Mouse (Mus musculus): Measurements from ENCODE around the gene Golt1a. TPM values are rescaled to one million over a fixed set of nuclear protein-coding genes. Genes with fewer than 3 reads are reported as not detected.

Gene Golt1a
- total and polyA plus RNA-seq, 3 experiments = not detected

DNA sequence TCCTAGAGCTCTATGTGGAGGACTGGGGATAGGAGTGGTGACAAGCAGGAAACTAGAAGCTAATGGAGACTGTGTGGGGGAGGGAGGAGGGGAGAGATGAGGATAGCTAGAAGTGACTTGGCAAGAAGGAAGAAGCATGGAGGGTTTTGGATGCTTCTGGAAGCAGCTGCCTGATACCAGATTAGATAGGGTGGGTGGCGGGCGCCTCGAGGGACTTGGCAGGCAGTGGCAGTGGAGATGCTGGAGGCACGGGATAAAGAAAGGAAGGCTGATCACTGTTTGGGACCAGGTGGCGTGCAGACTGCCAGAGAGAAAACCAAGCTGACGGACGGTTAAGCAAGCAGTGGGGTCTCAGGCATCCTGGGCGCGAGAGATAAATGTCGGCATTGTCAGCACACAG lies 2.3 kb downstream of the Golt1a start:
- TF ChIP-seq MAX (IDR thresholded peaks at IDR 0.05; ENCODE audit: low read length) (no peak), MAZ (IDR thresholded peaks at IDR 0.05; ENCODE audit: low read depth, low read length) (no peak), SIN3A (IDR thresholded peaks at IDR 0.05; ENCODE audit: low read length) (no peak), POLR2A (IDR thresholded peaks at IDR 0.05; ENCODE audit: low read depth, low read length) (no peak), KAT2A (IDR thresholded peaks at IDR 0.05; ENCODE audit: insufficient replicate concordance, low read length) (no peak)
- no peak overlapping the region for H3K4me2 ChIP-seq (ENCODE audit: insufficient read depth, low read depth, poor library complexity, severe bottlenecking)

DNA sequence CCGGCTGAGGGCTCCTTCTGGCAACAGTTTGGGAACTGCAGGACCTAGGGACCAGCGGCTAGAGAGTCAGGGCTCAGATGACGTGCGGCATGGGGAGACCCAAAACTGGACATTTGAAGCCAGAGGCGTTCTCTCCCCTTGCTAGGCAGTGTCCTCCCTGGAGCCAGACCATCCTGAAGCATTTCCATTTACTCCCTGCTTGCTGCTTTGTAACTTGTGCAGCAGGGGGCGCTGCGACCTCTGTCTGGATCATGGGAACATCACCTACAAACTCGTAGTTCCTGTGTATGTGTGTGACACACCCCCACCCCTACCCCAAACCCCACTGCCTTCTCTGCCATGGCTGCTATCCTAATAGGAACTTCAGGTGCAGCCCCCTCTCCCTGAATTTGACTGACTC lies 4.8 kb downstream of the Golt1a start:
- dilution Hi-C loops (cut with MboI; ENCODE audit: extremely low pct_ligation_motif_present, extremely low pct_unique_long_range_greater_than_20kb, low sequenced_read_pairs) (no loop called here), in situ Hi-C loops (cut with MboI; ENCODE audit: low pct_ligation_motif_present, low pct_unique_long_range_greater_than_20kb, low sequenced_read_pairs) (no loop called here)
- no peaks in the 10 kb centered on the region for H3K4me1 ChIP-seq (ENCODE audit: control insufficient read depth in 1 of 2, insufficient read depth in 2 of 2)
- H3K79me2 ChIP-seq (replicated peaks; ENCODE audit: control insufficient read depth, extremely low read depth, insufficient read depth, poor library complexity, severe bottlenecking) = no peaks in the 10 kb centered on the region
- TF ChIP-seq USF1 (IDR thresholded peaks at IDR 0.05; ENCODE audit: low read depth, low read length) (no peak), CTCF (conservative IDR thresholded peaks at IDR 0.05 in 1 of 2, IDR thresholded peaks at IDR 0.05 in 1 of 2; ENCODE audit: low read depth in 2 of 2, low read length in 2 of 2) (peak; percentile 39 to 83), GABPA (IDR thresholded peaks at IDR 0.05; ENCODE audit: insufficient replicate concordance, low read depth, low read length) (no peak), ZMIZ1 (IDR thresholded peaks at IDR 0.05; ENCODE audit: low read depth, low read length) (no peak), POLR2A (IDR thresholded peaks at IDR 0.05; ENCODE audit: low read depth, low read length) (no peak), ZNF384 (IDR thresholded peaks at IDR 0.05; ENCODE audit: low read depth, low read length) (no peak), SMC3 (IDR thresholded peaks at IDR 0.05; ENCODE audit: low read depth, low read length) (peak; percentile 75), NRF1 (IDR thresholded peaks at IDR 0.05; ENCODE audit: low read depth, low read length) (no peak), RAD21 (IDR thresholded peaks at IDR 0.05; ENCODE audit: low read depth, low read length) (peak; percentile 60), KAT2A (IDR thresholded peaks at IDR 0.05; ENCODE audit: insufficient replicate concordance, low read length) (no peak), TCF12 (IDR thresholded peaks at IDR 0.05; ENCODE audit: low read depth, low read length) (no peak), JUND (conservative IDR thresholded peaks at IDR 0.05; ENCODE audit: low read depth, low read length) (no peak), NELFE (IDR thresholded peaks at IDR 0.05; ENCODE audit: low read depth, low read length) (no peak), MAX (IDR thresholded peaks at IDR 0.05; ENCODE audit: low read length) (no peak), POLR2AphosphoS2 (IDR thresholded peaks at IDR 0.05; ENCODE audit: low read depth, low read length) (no peak), BHLHE40 (IDR thresholded peaks at IDR 0.05; ENCODE audit: low read depth, low read length) (no peak), USF2 (conservative IDR thresholded peaks at IDR 0.05; ENCODE audit: low read depth, low read length) (no peak), MXI1 (IDR thresholded peaks at IDR 0.05; ENCODE audit: low read depth, low read length) (no peak), MEF2A (IDR thresholded peaks at IDR 0.05; ENCODE audit: borderline replicate concordance, low read depth, low read length) (no peak), SIN3A (IDR thresholded peaks at IDR 0.05; ENCODE audit: low read length) (no peak), ZC3H11A (IDR thresholded peaks at IDR 0.05; ENCODE audit: low read depth, low read length) (no peak; the same call in 1 of the 2 replicates), JUN (IDR thresholded peaks at IDR 0.05; ENCODE audit: insufficient read depth, low read depth, low read length) (no peak), RCOR1 (conservative IDR thresholded peaks at IDR 0.05; ENCODE audit: low read depth, low read length) (no peak), MAZ (IDR thresholded peaks at IDR 0.05; ENCODE audit: low read depth, low read length) (no peak), ZKSCAN1 (IDR thresholded peaks at IDR 0.05; ENCODE audit: borderline replicate concordance, low read depth, low read length) (no peak), ETS1 (conservative IDR thresholded peaks at IDR 0.05; ENCODE audit: low read depth, low read length) (no peak), UBTF (IDR thresholded peaks at IDR 0.05; ENCODE audit: low read depth, low read length) (no peak)
- H3K36me3 ChIP-seq (replicated peaks in 1 of 2; ENCODE audit: control insufficient read depth in 1 of 2, insufficient read depth in 1 of 2, low read length in 1 of 2) = no peaks in the 10 kb centered on the region
- H3K27me3 ChIP-seq (replicated peaks) = peaks cover 47% of the 10 kb centered on the region
- peaks cover 10% of the 10 kb centered on the region for H3K9me3 ChIP-seq (replicated peaks; ENCODE audit: low read length)
- DNase-seq (ENCODE audit: extremely low read depth) = peak; percentile 55
- H3K4me2 ChIP-seq (ENCODE audit: insufficient read depth, low read depth, poor library complexity, severe bottlenecking) = no peak overlapping the region
- no peak overlapping the region for H3K9ac ChIP-seq (ENCODE audit: insufficient read depth, low read depth)
- no peak overlapping the region for H3K4me3 ChIP-seq (replicated peaks in 1 of 3; ENCODE audit: low read depth in 2 of 3, low read length in 2 of 3, poor library complexity in 1 of 3)
- H3K27ac ChIP-seq (ENCODE audit: insufficient read depth, low read depth) = no peak overlapping the region

More for the DNA sequence above, 2.3 kb downstream of the Golt1a start:
- Histone ChIP-seq H3K9me3 (replicated peaks; ENCODE audit: low read length) (no peaks in the 10 kb centered on the region), H3K27ac (ENCODE audit: insufficient read depth, low read depth) (no peak overlapping the region), H3K4me1 (ENCODE audit: control insufficient read depth in 1 of 2, insufficient read depth in 2 of 2) (no peaks in the 10 kb centered on the region), H3K4me3 (replicated peaks in 1 of 3; ENCODE audit: low read depth in 2 of 3, low read length in 2 of 3, poor library complexity in 1 of 3) (no peak overlapping the region), H3K27me3 (replicated peaks) (peaks cover 54% of the 10 kb centered on the region), H3K9ac (ENCODE audit: insufficient read depth, low read depth) (no peak overlapping the region), H3K36me3 (replicated peaks in 1 of 2; ENCODE audit: control insufficient read depth in 1 of 2, insufficient read depth in 1 of 2, low read length in 1 of 2) (no peaks in the 10 kb centered on the region), H3K79me2 (replicated peaks; ENCODE audit: control insufficient read depth, extremely low read depth, insufficient read depth, poor library complexity, severe bottlenecking) (no peaks in the 10 kb centered on the region)
- in situ Hi-C loops (cut with MboI; ENCODE audit: low pct_ligation_motif_present, low pct_unique_long_range_greater_than_20kb, low sequenced_read_pairs) (no loop called here), dilution Hi-C loops (cut with MboI; ENCODE audit: extremely low pct_ligation_motif_present, extremely low pct_unique_long_range_greater_than_20kb, low sequenced_read_pairs) (no loop called here)
- no peak for DNase-seq (ENCODE audit: extremely low read depth)
